In the genomic region with DNA sequence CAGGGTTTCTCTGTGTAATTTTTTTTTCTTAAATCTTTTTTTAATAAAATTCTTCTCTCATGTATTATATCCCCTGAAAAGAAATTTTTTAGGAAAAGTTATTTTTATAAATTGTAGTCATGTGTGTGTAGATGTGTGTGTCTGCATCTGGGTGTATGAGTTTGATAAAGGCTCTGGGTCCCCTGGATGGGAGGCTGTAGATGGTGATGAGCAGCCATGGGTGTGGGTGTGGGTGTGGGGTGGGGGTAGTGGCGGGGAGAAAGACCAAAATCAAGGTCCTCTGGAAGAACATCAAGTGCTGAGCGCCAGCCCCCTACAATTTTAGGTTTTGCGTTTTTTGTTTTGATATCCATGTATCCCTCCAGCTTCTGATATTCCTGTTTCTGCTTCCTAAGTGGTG, we compare ENCODE assay signal across 20 mouse cellular contexts. TPM values are rescaled to one million over a fixed set of nuclear protein-coding genes. Genes with fewer than 3 reads are reported as not detected.
"Had no signal": no experiment of that assay in that cellular context is flagged by ENCODE, and none has a peak within 500 bp of the region (broad histone marks: within the 10 kb centered on the region; RNA-seq: fewer than 3 reads in every experiment).

No protein-coding gene starts in this region.

- H3K9me3 ChIP-seq: midbrain, embryonic 10.5 days; midbrain, embryonic 12.5 days; neural tube, embryonic 13.5 days; neural tube, embryonic 15.5 days had no signal

- H3K27me3 ChIP-seq: midbrain, embryonic 12.5 days; neural tube, embryonic 13.5 days; neural tube, embryonic 15.5 days had no signal

- H3K4me2 ChIP-seq: lung, embryonic 14.5 days; midbrain, embryonic 12.5 days; neural tube, embryonic 13.5 days; neural tube, embryonic 15.5 days had no signal

- H3K27ac ChIP-seq: midbrain, embryonic 10.5 days; midbrain, embryonic 12.5 days; neural tube, embryonic 13.5 days; neural tube, embryonic 15.5 days had no signal

- H3K9ac ChIP-seq: lung, embryonic 14.5 days; midbrain, embryonic 12.5 days; neural tube, embryonic 13.5 days; neural tube, embryonic 15.5 days had no signal

- DNase-seq: lung, adult 18-20 months; lung, embryonic 14.5 days; lung, postnatal 10 days; lung, postnatal 4 days; midbrain, embryonic 14.5 days; retina, postnatal 1 day; right cerebral cortex, adult 18-20 months; right cerebral cortex, postnatal 25 days; right cerebral cortex, postnatal 4 days; spleen, adult 18-20 months; thymus, adult 18-20 months; thymus, postnatal 14 days; thymus, postnatal 36 days had no signal

- H3K4me1 ChIP-seq: midbrain, embryonic 10.5 days; midbrain, embryonic 12.5 days; neural tube, embryonic 13.5 days; neural tube, embryonic 15.5 days had no signal

- H3K4me3 ChIP-seq: midbrain, embryonic 10.5 days; midbrain, embryonic 12.5 days; myocyte; neural tube, embryonic 13.5 days; neural tube, embryonic 15.5 days had no signal

- ATAC-seq: midbrain, embryonic 16.5 days had no signal

RNA-seq across cellular contexts. Expression of gene Sema3f, which starts 37.8 kb away (rescaled TPM):
- total RNA-seq: megakaryocyte, adult 5-6 weeks had no signal
